Mouse (Mus musculus): ENCODE data around the gene Lnx2.

The Lnx2 gene

DNA sequence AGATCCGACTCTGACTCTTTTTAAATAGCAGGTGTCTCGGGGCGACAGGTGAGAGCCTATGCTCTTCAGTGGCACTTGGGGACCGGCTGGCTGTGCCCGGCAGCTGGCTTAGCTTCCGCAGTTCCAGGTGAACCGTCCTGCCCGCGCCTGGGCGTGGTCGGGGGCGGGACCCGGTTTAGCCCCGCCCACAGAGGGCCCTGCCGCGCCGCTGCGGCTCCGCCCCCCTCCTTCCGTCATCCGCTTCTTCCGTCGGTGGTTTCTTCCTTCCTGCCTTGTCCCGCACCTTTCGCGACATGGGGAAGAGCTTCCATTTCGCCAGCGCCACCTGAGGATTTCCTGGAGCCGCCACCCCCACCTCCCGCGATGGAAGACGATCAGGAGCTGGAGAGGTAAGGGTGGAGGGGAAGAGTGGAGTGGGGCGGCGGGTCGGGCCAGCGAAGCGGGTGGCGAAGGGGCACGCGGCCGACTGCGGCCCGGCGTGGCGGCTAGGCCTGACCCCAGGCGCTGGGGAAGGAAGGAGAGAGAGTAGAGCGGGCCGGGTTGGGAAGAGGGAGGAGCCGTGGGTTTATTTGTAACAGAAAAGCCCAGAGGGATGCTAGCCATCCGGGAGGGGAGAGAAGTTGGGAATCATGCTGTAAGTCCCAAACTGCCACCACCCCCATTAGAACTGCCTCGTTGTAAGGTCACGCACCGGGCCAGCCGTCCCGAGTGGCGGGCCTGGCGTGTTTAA lies 1.1 kb upstream of the Lnx2 start:
- peak; percentile 89 for DNase-seq (ENCODE audit: low spot score)

DNA sequence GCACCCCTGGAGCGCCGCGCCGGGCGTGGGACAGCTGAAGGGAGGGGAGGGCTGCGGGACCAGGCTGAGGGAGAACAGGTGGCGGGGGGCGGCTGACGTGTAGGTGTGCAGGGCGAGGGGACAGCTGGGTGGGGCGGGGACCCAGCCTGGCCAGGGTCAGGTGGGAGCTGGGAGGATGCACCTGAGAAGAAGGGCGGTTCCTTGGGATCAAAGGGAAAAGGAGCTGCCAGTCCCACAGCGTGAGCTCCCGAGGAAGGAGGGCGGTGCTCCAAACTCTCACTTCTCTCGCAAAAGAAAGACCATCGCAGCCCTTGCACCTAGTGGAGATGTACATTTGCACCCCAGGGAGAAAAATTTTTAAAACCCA lies 396 bp upstream of the Lnx2 start, which contains the start of gene Polr1d:
Gene Polr1d, plus strand, starts transcription at position 252 of the 367 bp plus-strand sequence.
- no peak for DNase-seq (ENCODE audit: low spot score)

DNA sequence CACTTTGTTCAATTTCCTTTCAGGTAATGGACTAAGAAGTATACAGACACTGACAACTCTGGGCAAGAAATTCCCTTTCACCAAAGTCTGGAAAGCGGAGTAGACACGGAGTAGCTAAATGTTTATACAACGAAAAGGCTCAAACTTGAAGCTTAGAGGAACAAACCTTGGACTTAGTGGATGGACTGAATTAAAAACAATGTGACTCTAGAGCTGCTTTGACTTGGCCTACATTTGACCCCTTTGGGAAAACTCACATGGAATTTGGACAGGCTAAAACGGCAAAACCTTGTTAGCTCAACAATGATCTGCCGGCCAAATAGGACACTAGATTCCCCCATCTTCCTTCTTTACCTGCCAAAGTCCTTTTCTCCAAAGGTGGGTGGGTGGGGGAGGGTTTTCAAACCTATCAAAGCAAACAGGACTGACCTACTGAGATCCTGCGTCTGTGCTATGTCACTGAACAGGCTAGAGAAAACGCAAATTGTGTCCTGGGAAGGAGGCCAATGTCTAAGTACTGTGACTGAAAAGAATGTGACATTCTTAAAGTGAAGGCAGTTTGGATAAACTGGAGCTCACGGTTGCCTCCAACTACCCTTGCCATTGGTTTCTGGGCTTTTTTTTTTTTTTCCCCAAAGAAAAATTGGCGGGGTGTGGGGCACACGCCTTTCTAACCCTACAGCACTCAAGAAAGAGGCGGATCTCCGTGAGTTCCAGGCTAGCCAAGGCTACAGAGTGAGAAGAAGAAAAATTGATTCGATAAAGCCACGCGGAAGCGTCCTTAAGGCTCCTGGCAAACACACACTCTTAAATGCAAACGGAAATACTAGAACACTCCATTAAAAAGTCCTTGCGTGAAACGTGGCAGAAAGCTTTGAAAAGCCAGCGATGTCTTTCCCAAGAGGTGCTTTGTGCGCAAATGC lies 1.0 kb downstream of the Lnx2 start:
- no peak for DNase-seq (ENCODE audit: low spot score)

DNA sequence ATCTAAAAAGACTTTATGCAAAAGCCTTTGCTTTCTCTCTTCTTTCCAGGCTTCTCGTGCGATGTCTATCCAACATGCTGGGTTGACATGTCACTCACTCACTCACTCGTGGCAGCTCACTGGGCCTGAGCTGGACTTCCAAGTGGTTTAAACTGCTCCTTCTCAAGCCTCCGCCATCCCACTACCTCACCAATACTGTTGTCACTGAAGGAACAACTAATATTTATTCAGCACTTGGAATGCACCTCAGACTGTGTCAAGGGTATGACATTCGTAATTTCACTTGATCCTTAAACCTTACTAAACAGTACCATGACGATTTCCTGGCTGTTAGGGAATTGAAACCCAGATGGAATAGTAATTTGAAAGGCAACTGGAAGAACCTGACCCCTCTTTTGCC lies 2.6 kb downstream of the Lnx2 start:
- DNase-seq (ENCODE audit: low spot score), result no peak

DNA sequence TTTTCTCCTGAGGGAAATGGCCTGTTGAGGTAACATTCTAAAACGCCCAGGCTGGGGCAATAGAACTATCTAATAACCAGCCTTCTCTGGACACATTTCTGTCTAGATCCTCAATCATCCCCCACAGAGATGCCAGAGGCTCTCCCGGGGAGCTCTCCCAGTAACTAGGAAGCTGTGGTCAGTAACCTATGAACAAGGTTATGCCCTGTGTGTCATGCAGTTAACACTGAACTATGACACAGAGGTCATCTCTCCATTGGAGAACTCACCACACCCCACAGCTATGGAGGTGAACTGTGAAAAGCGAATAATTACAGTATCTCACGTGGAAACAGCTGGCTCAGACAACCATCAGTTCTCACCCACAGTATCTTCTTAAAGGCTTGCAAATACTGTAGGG lies 4.5 kb downstream of the Lnx2 start:
- no peak for DNase-seq (ENCODE audit: low spot score)

DNA sequence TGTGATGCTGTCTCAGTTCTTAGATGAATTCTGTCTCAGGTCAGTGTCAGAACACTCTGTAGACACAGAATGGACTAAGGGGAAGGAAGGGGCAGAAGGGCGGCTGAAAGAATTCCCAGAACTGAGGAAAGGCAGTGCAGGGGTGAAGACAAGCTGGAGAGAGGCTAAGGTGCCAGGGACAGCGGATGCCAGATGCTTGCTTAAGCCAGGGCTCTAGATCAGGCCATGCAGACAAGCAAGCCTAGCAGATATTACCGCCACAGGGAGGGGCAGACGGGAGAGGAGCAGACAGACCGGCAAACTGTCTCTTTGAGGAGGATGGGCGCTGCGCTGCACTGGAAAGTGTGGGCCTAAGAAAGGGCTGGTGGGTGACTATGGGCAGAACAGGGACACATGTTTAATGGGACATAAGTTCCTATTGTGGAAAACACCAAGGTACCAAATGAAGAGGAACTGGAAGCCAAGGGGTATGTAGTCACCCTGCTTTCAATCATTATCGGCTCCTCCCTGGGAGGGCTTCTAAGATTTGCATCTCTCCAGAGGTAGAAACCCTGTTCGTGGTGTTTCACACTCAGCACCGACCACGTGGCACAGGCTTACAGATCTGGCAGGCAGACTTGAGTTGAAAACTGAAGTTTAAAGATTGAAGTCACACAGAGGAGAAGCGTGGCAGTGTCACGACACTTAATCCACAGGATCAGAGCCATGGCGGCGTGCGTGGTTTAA lies 5.4 kb downstream of the Lnx2 start:
- DNase-seq (ENCODE audit: low spot score), result no peak

DNA sequence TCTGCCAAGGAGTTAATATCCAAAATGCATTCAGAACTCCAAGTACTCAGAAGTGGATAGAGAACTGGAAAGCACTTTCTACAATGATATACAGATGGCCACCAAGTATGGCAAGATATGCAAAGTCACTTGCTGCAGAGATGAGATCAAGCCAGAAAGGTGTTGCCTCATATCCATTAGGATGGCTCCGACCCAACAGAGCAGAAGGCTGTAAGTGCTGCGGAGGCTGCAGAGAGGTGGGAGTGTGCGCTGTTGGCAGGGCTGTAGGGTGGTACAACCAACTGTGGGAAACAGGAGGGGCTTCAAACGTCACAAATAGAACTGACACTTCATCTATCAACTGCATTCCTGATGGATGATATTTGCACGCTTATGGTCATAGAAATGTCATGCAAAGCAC lies 7.5 kb downstream of the Lnx2 start:
- no peak for DNase-seq (ENCODE audit: low spot score)

DNA sequence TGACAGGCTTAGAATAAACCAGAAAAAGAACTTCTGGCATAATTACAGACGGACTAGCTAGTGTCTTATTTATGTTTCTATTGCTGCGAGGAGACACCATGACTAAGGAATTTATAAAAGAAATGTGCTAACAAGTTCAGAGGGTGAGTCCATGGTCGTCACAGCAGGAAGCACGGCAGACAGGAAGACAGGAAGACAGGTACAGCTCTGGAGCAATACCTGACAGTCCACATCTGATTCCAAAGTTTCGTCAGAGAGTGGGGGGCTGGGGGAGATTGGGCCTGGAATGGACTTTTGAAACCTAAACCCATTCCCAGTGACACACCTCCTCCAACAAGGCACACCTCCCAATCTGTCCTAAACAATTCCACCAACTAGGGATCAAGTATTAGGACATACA lies 9.4 kb downstream of the Lnx2 start:
- no peak for DNase-seq (ENCODE audit: low spot score)

DNA sequence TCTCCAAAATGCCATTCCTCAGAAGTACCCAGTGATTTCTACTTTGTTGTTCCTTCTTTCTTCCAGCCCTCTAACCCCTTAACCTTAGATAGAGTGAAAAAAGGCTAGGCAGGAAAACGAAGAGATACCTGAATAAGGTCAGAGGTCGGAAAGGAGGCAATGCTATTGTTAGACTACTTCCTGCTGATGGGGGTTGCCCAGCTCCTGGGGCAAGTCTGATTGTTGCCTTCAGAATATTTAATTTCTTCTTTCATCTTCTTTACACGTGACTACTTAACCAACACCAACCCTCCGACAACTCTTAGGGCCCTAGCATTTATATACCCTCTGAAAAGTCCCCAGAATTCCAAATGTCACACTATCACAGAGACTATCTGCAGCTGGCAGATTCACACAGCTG lies 10.3 kb downstream of the Lnx2 start:
- DNase-seq (ENCODE audit: low spot score), result no peak

DNA sequence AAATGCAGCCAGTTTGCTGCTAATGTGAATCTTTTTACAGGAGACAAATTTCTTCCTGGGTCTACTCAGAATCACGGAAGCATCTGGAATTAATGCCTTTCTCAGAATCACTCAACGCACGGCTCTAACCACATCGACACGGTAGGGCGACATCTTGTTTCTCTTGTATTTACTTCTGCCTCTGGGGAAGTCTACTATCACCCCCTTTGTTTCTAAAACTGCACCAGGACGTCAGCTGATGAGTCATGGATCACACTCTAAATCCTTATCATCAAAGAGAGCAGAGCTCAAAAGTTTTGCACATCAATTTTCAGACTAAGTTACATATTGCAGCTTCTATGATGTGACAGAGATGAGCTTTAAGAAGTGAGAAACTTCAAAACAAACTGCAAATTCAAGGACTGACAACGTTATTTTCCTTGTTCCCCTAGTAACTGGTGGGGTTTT lies 13.1 kb downstream of the Lnx2 start:
- no peak for DNase-seq (ENCODE audit: low spot score)

DNA sequence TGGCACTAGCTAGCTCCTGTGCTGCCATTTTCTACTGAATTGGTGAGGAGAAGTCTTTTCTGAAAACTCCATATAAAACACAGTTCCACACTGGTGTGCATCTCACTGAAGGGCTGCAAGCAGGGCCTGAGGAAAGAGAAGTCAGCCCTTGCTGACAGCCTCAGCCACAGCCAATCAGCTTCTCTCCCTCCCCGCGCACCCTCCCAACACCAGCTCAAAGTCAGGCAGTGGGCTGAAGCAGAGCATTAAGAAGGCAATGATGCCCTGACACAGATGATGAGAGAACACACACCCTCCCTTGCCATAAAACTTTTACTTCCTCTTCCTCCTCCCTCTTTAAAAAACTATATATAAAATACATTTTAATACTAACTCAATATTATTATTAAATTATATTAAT lies 16.4 kb downstream of the Lnx2 start:
- DNase-seq (ENCODE audit: low spot score), result no peak

DNA sequence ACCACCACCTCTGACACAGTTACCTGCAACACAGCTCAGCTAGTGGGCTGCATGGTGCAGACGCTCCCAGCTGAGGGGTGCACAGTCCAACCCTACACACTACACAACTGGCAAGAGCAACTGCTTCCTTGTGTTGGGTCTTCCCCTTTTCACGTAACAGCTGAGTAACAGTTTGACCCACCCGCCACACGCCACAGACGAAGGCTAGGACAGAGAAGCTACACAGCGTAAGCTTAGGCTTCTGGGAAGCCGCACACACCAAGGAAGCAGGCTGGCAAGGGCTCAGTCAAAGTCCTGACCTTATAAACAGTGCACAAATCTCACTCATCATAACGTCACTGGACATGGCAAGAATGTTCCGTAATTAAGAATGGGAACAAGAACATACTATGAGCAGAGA lies 17.1 kb downstream of the Lnx2 start:
- DNase-seq (ENCODE audit: low spot score), result no peak

DNA sequence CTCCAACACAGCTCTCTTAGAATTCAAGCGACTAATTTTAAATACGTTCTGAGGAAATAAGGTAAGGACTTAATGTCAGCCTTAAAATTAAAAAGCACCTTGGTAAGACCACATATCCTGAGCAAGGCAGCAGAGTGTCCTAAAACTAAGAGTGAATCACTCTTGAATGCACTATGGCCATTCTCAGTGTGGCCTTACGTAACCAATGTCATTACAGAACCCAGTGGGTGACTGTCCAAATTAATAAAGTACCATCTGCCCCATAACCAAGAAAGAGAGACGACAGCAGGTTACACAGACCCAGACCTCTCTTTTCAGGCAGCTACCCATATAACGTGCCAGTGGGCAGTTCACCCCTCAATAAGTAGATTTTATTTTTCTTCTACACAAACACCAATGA lies 17.7 kb downstream of the Lnx2 start:
- DNase-seq (ENCODE audit: low spot score), result no peak

DNA sequence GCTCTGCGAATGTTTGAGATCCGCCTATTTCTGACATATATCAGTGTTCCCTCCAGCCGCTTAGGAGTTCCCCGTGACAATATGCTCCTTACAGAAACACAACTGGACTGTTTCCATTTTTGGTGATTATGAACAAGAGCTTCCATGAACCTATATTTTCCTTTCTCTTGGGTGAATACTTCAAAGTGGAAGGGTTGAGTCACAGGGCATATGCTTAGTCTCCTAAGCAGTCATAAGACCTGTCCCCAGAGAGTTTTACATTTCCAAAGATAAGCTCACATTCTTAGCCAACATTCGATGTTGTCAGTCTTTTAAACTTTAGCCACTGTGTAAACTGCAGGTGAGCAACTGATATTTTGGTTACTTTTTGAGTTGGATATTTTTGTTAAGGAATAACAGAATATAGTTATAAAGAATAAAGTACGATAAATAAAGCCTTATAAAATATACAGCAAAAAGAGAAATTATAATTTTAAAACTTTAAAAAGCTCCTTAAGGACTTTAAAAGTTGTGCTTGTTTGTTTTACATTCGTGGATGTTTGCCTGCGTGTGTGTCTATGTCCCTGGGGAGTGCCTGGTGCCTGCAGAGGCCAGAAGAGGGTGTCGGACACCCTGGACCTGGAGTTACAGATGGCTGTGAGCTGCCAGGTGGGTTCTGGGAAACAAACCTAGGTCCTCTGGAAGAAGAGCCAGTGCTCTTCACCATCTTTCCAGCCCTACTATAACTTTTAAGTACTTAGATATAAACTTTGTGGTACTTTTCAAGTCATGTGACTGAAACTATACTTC lies 18.6 kb downstream of the Lnx2 start:
- no peak for DNase-seq (ENCODE audit: low spot score)

DNA sequence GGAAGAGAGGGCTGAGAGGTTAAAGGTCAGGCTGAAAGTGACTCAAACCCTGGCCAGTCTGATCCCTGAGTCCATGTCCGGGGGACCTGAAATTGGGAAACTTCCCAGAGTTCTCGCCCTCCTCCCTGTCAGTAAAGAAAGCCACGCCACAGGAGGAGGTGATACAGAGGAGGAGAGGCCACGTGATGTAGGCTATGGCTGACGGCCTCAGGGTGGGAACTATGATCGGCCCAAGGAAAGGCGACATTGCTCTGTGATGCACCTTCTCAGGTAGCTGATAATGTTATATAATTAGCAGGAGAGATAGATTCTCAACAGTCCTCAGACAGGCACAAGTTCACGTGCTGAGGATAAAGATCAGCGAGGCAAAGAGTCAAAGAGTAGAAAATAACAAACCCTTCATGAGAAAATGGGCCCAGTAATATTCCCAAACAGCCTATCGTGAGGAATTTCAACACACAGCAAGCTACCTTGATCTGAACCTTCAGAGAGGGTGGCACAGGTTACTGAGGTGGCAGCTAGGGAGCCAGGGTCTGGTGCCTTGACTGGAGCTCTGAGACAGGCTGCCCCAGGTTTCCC lies 19.6 kb downstream of the Lnx2 start:
- DNase-seq (ENCODE audit: low spot score), result no peak

DNA sequence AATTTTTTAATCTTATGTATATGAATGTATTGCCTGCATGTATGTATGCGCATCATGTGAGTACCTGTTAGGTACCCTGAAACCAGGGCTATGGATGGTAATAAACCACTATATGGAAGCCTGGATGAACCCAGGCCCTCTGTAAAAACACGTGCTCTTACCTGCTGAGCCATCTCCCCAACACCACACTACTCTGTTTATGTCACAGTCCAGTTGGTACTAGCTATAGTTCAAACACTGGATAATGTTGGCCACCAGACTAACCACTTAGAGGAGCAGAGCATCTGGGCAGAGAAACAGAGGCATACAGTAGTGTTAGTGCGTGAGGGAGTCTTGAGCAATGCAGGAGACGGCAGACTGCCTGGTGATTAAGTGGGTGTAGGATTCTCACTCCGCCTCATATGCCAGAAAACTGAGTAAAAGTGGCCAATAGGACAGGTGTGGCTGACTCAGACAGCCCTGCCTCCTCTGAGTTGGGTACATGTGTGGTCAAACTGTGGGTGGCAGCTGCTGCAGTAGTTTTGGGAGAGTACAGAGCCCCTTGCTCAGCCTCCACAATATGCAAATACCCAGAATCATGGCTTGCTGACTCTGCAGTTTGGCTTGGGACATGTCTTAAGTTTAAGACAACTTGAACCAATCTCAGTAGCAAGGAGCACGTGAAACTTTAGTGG lies 20.7 kb downstream of the Lnx2 start:
- no peak for DNase-seq (ENCODE audit: low spot score)

DNA sequence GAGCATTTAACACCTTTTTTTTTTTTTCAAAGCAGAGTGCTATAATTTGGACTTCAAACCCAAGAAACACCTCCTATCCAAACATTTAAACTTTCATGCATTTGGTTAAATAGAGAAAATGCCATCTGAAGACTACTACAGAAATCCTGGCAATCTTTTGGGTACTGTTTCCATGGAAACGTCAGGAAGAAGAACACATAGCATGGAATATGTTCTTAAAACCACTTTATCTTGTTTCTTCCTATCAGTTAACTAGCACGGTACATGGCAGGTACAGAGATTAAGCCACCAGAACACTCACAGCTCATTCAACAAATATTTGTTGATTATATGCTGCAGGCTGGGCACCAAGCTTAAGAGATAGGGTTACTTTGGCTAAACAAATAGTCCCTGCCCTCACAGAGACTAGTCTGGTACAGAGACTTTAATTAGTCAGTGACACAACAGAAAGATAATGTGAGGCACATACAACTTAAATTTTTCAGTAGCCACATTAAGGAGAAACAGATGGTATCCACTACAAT lies 21.6 kb downstream of the Lnx2 start:
- DNase-seq (ENCODE audit: low spot score), result no peak

DNA sequence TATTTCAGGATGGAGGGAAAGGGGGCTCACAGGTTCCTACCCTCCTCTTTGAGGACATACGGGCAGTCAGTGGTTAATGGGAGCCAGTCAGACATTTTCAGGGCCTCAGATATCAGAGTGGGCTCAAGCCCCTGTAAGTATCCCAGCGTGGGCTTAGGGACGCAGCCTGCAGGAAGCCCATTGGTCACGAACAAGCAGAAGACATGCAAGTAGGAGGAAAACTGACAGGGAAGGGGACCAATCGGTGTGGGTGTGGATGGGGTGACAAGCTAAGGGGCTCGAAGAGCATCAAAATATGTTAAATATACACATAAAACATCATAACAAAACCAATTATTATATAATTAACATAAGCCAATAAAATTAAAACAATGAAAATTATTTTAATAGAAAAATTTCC lies 22.1 kb downstream of the Lnx2 start:
- no peak for DNase-seq (ENCODE audit: low spot score)

DNA sequence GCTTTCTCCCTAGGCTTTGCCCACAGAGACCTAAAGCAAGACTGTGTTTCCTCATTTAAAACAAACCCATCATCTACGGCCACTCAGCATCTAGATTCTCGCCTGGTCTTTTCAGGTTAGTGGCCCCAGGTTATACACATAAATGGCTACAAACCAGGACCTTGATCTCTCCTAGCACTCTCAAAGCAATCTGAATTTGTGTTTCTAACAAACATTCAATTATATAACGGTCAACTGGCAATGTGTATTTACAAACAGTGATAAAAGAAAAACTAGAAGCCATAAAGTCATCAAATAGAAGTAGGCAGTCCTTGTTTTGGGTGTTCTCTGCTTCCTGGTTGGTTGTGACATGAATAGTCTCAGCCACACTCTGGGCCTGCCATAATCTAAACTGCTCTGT lies 22.9 kb downstream of the Lnx2 start:
- DNase-seq (ENCODE audit: low spot score), result no peak

DNA sequence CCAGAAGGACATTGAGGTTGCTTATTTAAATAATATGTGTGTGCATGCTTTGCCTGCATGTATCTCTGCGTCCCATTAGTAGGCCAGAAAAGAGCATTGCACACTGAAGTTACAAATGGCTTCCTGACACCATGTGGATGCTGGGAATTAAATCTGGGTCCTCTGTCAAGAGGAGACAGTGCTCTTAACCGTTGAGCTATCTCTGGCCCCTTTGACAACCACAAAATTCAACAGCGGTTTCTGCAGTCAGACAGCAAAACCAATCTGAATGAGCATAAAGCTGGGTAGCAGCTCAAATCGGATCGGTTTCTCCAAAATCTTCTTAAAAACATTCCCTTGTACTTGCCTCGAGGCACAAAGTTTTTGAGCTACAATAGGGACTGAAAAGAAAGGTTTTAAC lies 23.3 kb downstream of the Lnx2 start:
- DNase-seq (ENCODE audit: low spot score), result no peak

DNA sequence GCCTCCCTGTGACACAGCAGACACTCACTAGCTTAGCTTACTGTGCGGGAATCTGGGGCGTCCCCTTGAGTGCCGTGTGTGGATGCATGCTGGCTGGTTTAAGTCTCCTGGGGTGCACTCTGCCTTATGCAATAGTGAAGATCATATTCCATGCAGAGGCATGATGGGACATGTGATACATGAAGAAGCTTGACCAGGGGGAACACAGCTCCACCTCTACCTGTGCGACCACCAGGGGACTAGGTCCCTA lies 24.2 kb downstream of the Lnx2 start:
- no peak for DNase-seq (ENCODE audit: low spot score)

Data from embryo, embryonic 10.5 days (tissue).